Mouse (Mus musculus) limb, embryonic 15.5 days (tissue): ENCODE data around the gene Mcm3. TPM values are rescaled to one million over a fixed set of nuclear protein-coding genes. Genes with fewer than 3 reads are reported as not detected.

Experiments
- ATAC-seq: fragments of 200-750 bp; cut with Nextera tagmentation; 2 replicates; pipeline ENCODE4 v1.8.0; 2017; ENCODE audit warnings: low read depth, moderate TSS enrichment; ENCODE audit not compliant: insufficient number of reproducible peaks, low FRiP score, low TSS enrichment
- H3K27ac ChIP-seq: fragments of 300-500 bp; sonication (generic); 2 replicates; pipeline ENCODE4 v1.5.1; 2015; ENCODE audit warnings: moderate library complexity, mild to moderate bottlenecking, inconsistent platforms
- H3K27me3 ChIP-seq: fragments of 300-500 bp; sonication (generic); 2 replicates; pipeline ENCODE4 v1.6.1; 2015; ENCODE audit warnings: inconsistent platforms
- H3K36me3 ChIP-seq: fragments of 300-500 bp; sonication (generic); 2 replicates; pipeline ENCODE4 v1.6.1; 2015; ENCODE audit warnings: inconsistent platforms
- H3K4me1 ChIP-seq: fragments of 300-500 bp; sonication (generic); 2 replicates; pipeline ENCODE4 v1.6.1; 2015; ENCODE audit warnings: inconsistent platforms
- H3K4me2 ChIP-seq: fragments of 300-500 bp; sonication (generic); 2 replicates; pipeline ENCODE4 v1.6.1; 2015; ENCODE audit warnings: mild to moderate bottlenecking, inconsistent platforms
- H3K4me3 ChIP-seq: fragments of 300-500 bp; sonication (generic); 2 replicates; pipeline ENCODE4 v1.5.1; 2015; ENCODE audit warnings: mild to moderate bottlenecking, inconsistent platforms
- H3K9ac ChIP-seq: fragments of 300-500 bp; sonication (generic); 2 replicates; pipeline ENCODE4 v1.6.1; 2015; ENCODE audit warnings: inconsistent platforms
- H3K9me3 ChIP-seq: fragments of 300-500 bp; sonication (generic); 2 replicates; pipeline ENCODE4 v1.6.1; 2016; ENCODE audit warnings: inconsistent platforms
- WGBS: fragments of 180-500 bp; shearing (Covaris S2); methylation state at CpG from one replicate; pipeline ENCODE4 v1.1.7; 2015; 5-methylcytosine and 5-hydroxymethylcytosine counted together
- polyA plus RNA-seq: library from polyadenylated mRNA; unstranded; fragments of >200 nt; fragmentation: Nextera tagmentation; extraction: Ambion mirVana; gene quantifications from 2 replicates; pipeline ENCODE4 v1.2.1, GENCODE M21; 2015

The Mcm3 gene
- 115 and 118 TPM in 2 replicates for polyA plus RNA-seq

GRCm38 (mm10) chr1:20819771-20820605 is at the start of gene Mcm3:
Gene Mcm3 (minus strand): TSS chr1:20820312.
- H3K9me3 ChIP-seq: no peaks in the 10 kb centered on the region
- peak within 1 kb of the TSS; percentile 62 for H3K9ac ChIP-seq
- ATAC-seq: peak; percentile 99
- H3K27ac ChIP-seq: peak within 1 kb of the TSS; percentile 12; the same call in 1 of the 2 replicates
- peak within 1 kb of the TSS; percentile 78 for H3K4me3 ChIP-seq
- under 1% methylated on average over 52 of the region's 52 CpGs for WGBS
- peak within 1 kb of the TSS; percentile 82 for H3K4me2 ChIP-seq
- H3K36me3 ChIP-seq: peaks cover 25% of the 10 kb centered on the region
- no peaks in the 10 kb centered on the region for H3K27me3 ChIP-seq
- H3K4me1 ChIP-seq: 0 out of 2 replicates have a peak, but pooled peaks cover 8% of the 10 kb centered on the region

GRCm38 (mm10) chr1:20868036-20868435 is 47.9 kb upstream of the Mcm3 start:
- Histone ChIP-seq H3K36me3 (no peaks in the 10 kb centered on the region), H3K27me3 (no peaks in the 10 kb centered on the region), H3K4me1 (no peaks in the 10 kb centered on the region), H3K4me2 (no peak overlapping the region), H3K4me3 (no peak overlapping the region), H3K9me3 (no peaks in the 10 kb centered on the region), H3K27ac (no peak overlapping the region), H3K9ac (no peak overlapping the region)
- ATAC-seq: no peak
- WGBS: 58% methylated on average over 9 of the region's 9 CpGs

- no peaks in the 10 kb centered on the region for H3K4me1 ChIP-seq
- H3K4me3 ChIP-seq: no peak overlapping the region
- no peak overlapping the region for H3K9ac ChIP-seq
- ATAC-seq: no peak
- H3K9me3 ChIP-seq: no peaks in the 10 kb centered on the region
- 69% methylated on average over 8 of the region's 8 CpGs for WGBS
- no peaks in the 10 kb centered on the region for H3K36me3 ChIP-seq
- no peak overlapping the region for H3K4me2 ChIP-seq
- H3K27ac ChIP-seq: no peak overlapping the region
- H3K27me3 ChIP-seq: no peaks in the 10 kb centered on the region
Measured at GRCm38 (mm10) chr1:20867241-20867902, 47.3 kb upstream of the Mcm3 start.

DNA sequence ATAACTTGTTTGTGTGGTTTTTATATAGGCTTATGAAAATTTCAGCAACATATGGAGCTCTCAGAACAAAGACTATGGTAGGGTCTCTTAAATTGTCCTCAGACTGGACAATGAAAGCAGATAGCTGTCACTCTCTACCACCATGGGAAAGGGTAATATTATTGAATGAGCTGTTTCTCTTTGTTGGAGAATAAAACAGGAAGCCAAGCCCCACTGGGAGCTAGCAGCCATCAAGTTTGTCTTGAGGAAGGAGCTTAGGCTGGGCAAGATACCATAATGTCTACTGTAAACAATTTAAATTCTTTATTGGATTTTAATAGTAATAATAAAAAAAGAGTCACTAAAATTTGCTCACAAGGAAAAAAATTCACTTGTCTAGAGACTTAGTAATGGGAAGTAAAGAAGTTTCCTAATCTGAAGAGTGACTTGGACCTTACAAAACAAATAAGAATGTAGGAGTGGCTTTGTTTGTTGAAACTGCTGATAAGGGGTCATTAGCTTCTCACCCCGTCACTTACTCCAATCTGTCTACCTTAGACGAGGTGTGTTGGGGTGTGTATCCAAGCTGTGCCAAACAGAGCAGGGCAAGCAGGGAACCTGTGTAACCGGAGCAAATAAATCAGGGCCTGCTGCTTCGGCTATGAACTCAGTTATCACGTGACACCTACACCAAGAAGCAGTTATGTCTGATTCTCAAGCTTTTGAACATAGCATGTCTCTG is 43.5 kb upstream of the Mcm3 start:
- H3K27me3 ChIP-seq: no peaks in the 10 kb centered on the region
- no peaks in the 10 kb centered on the region for H3K4me1 ChIP-seq
- WGBS: 35% methylated on average over 5 of the region's 5 CpGs
- no peak for ATAC-seq
- no peak overlapping the region for H3K4me3 ChIP-seq
- H3K9me3 ChIP-seq: no peaks in the 10 kb centered on the region
- H3K4me2 ChIP-seq: no peak overlapping the region
- no peaks in the 10 kb centered on the region for H3K36me3 ChIP-seq
- H3K9ac ChIP-seq: no peak overlapping the region
- no peak overlapping the region for H3K27ac ChIP-seq

- H3K4me2 ChIP-seq: no peak overlapping the region
- H3K36me3 ChIP-seq: no peaks in the 10 kb centered on the region
- H3K9me3 ChIP-seq: no peaks in the 10 kb centered on the region
- WGBS: 74% methylated on average over 3 of the region's 3 CpGs
- no peak for ATAC-seq
- no peak overlapping the region for H3K4me3 ChIP-seq
- no peak overlapping the region for H3K27ac ChIP-seq
- H3K9ac ChIP-seq: no peak overlapping the region
- H3K4me1 ChIP-seq: no peaks in the 10 kb centered on the region
- no peaks in the 10 kb centered on the region for H3K27me3 ChIP-seq
Measured at GRCm38 (mm10) chr1:20861865-20862264, 41.8 kb upstream of the Mcm3 start.

DNA sequence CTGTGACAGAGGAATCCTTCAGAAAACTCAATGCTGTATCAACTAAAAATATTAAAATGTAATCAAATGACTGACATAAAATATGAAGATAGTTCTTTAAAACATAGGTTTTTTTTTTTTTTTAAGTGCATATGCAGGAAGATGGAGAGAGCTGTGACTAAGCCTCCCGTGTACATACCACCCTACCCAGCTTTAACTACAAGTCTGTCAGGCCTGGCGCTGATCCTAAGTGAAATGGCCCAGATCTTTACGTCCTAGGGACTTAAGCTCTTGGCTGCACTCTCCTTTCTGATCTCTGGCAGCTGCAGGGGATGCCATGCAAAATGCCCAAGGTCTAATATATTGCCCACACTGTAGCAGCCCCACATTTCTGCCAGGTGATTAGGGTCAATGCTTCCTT is 40.7 kb upstream of the Mcm3 start:
- no peak overlapping the region for H3K4me3 ChIP-seq
- no peaks in the 10 kb centered on the region for H3K36me3 ChIP-seq
- H3K9me3 ChIP-seq: no peaks in the 10 kb centered on the region
- ATAC-seq: no peak
- no peak overlapping the region for H3K27ac ChIP-seq
- no peaks in the 10 kb centered on the region for H3K4me1 ChIP-seq
- no peak overlapping the region for H3K4me2 ChIP-seq
- no peaks in the 10 kb centered on the region for H3K27me3 ChIP-seq
- 62% methylated on average over 3 of the region's 3 CpGs for WGBS
- no peak overlapping the region for H3K9ac ChIP-seq

DNA sequence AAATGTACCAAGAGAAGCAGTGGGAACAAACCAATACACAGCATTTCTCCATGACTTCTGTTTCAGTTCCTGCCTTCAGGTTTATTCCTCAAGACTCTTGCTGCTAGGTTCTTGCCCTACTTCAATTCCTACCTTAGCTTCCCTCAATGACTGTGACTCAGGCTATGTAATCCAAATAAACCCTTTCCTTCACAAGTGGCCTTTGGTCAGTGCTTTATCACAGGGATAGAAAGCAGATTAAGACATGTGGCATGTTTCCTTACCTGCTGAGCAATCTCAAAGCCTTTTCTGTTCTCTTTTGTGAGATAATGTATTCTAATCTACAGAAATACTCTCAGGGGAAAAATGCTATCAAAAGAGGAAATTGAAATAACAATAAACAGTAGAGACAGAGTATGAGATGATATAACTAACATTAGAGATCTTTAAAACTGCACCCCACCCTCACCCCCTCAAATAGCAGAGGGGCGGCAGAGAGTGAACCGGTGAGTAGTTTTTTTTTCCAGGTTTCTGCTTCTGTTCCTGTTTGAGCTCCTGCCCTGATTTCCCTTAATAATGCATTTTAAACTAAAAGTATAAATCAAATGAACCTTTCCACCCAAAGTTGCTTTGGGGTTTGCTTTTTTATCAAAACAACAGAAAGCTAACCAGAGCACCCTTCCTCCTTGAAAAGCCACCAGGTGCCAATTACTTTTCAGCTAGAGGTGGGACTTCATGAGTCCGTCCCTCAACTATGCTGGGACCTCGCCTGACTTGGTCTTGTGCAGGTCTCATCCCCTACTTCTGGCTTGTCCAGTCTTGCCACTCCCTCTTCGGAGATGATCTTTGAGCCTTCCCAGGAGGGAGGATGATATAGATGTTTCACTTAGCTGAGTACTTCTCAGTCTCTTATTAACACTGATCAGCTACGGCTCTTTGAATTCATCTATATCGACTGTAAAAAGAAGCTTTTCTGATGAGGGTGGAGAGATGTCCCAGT is 37.1 kb upstream of the Mcm3 start:
- Histone ChIP-seq H3K9me3 (no peaks in the 10 kb centered on the region), H3K4me1 (no peaks in the 10 kb centered on the region), H3K4me2 (no peak overlapping the region), H3K4me3 (no peak overlapping the region), H3K27me3 (no peaks in the 10 kb centered on the region), H3K9ac (no peak overlapping the region), H3K27ac (no peak overlapping the region), H3K36me3 (no peaks in the 10 kb centered on the region)
- WGBS: 81% methylated on average over 7 of the region's 7 CpGs
- no peak for ATAC-seq

DNA sequence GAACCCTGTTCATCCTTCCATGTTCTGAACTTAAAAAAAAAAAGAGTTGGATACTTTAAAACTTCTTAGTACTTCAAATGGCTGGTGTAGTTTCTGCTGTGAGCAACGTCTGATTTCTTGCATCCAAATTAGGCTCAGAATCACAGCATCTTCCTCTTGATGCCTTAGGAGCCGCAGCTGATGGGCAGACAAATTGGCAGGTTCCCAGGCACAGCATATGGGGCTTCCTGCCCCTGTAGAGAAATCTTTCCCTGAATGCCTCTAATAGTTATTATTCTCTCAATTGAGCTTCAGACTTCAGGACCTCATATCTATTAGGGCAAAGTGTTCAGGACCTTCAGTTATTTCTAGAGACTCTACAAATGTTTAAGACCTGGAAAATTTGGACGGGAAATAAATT is 19.8 kb upstream of the Mcm3 start:
- Histone ChIP-seq H3K4me2 (no peak overlapping the region), H3K36me3 (no peaks in the 10 kb centered on the region), H3K4me3 (no peak overlapping the region), H3K27me3 (no peaks in the 10 kb centered on the region), H3K9ac (no peak overlapping the region), H3K4me1 (no peaks in the 10 kb centered on the region), H3K9me3 (no peaks in the 10 kb centered on the region), H3K27ac (no peak overlapping the region)
- no peak for ATAC-seq
- 61% methylated on average over 3 of the region's 3 CpGs for WGBS

GRCm38 (mm10) chr1:20836551-20837125 is 16.5 kb upstream of the Mcm3 start:
- 79% methylated on average over 3 of the region's 3 CpGs for WGBS
- H3K9me3 ChIP-seq: no peaks in the 10 kb centered on the region
- ATAC-seq: no peak

GRCm38 (mm10) chr1:20833141-20833511 is 13.0 kb upstream of the Mcm3 start:
- H3K27ac ChIP-seq: no peak overlapping the region
- WGBS: 81% methylated on average over 4 of the region's 4 CpGs
- no peak overlapping the region for H3K9ac ChIP-seq
- ATAC-seq: no peak
- H3K9me3 ChIP-seq: no peaks in the 10 kb centered on the region
- H3K4me3 ChIP-seq: no peak overlapping the region
- no peaks in the 10 kb centered on the region for H3K4me1 ChIP-seq
- H3K36me3 ChIP-seq: no peaks in the 10 kb centered on the region
- no peak overlapping the region for H3K4me2 ChIP-seq
- no peaks in the 10 kb centered on the region for H3K27me3 ChIP-seq

More at GRCm38 (mm10) chr1:20836551-20837125, 16.5 kb upstream of the Mcm3 start:
- Histone ChIP-seq H3K27me3 (no peaks in the 10 kb centered on the region), H3K36me3 (no peaks in the 10 kb centered on the region), H3K9ac (no peak overlapping the region), H3K4me3 (no peak overlapping the region), H3K4me2 (no peak overlapping the region), H3K4me1 (no peaks in the 10 kb centered on the region), H3K27ac (no peak overlapping the region)
